Mouse (Mus musculus): ENCODE data around the gene Zfp260.
"Not testable (repeated sequence)": the region's sequence is repeated elsewhere in the genome, so short reads cannot be mapped to it uniquely, and the experiment has no call there.

DNA sequence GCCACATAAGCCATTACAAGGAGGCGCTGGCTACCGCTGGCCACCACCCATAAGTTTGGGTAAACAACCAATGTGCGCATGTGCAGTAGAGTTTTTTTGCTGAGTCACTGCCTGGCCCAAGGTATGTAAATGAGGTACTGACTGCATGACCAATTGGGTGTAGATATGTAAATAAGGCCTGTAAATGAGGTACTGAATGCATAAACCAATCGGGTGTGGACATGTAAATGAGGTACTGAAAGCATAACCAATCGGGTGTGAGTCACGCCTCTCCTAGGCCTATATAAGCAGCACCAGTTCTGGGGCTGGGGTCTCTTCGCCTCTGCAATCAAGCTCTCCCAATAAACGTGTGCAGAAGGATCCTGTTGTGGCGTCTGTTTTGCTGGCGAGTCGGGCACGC lies 23.4 kb downstream of the Zfp260 start:
- not testable (repeated sequence) for TF ChIP-seq CTCF (conservative IDR thresholded peaks at IDR 0.05; ENCODE audit: low read length); POU5F1 (IDR thresholded peaks at IDR 0.05; ENCODE audit: borderline replicate concordance, low read length); NANOG (IDR thresholded peaks at IDR 0.05; ENCODE audit: borderline replicate concordance, low read length)

Measured in E14TG2a.4 (cell line).